ENCODE assay signal across 12 mouse cellular contexts in the genomic region with DNA sequence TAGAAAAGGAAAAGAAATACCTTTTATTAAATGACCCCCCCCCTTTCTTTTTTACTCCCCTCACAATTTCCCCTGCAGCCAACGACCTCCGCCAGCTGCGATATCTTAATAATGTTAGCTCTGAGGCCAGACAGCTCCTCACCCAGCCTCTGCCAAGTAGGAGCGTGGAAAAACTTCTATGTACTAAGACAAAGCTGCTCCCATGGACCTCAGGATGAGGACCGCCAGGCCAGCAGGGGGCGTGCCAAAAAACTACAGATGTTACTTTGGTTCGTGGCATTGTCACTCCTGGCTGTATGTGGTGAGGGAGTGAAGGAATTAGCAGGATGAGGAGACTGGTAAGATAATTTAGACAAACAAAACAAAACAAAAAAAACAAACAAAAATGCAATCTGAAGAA.
DNase-seq lines count a peak whose midpoint lies in the region; ATAC-seq and TF ChIP-seq lines count a peak whose summit lies in the region.
"Had no signal": no experiment of that assay in that cellular context is flagged by ENCODE, and none has a peak within 500 bp of the region (broad histone marks: within the 10 kb centered on the region; RNA-seq: fewer than 3 reads in every experiment).

No protein-coding gene starts in this region.

- TF ChIP-seq CTCF in liver, adult 2 months (IDR thresholded peaks at IDR 0.05; ENCODE audit: low read depth, low read length): 0 out of 2 replicates have a peak, but pooled peaks have one; percentile 2
- peak; percentile 30 for TF ChIP-seq CTCF in E14TG2a.4 (conservative IDR thresholded peaks at IDR 0.05; ENCODE audit: low read length)

- no peaks in the 10 kb centered on the region for H3K9me3 ChIP-seq in liver, embryonic 12.5 days (replicated peaks)
- H3K9me3 ChIP-seq in E14TG2a.4 (ENCODE audit: low read length): 0 out of 2 replicates have a peak, but pooled peaks cover 4% of the 10 kb centered on the region
- H3K9me3 ChIP-seq in embryonic facial prominence, embryonic 10.5 days: no peaks in the 10 kb centered on the region

- WGBS in liver, adult 2 months: 82% methylated on average over 7 of the region's 7 CpGs
- 57% methylated on average over 7 of the region's 7 CpGs for WGBS in liver, embryonic 12.5 days (ENCODE audit: insufficient replicate concordance)
- 54% methylated on average over 7 of the region's 7 CpGs for WGBS in embryonic facial prominence, embryonic 10.5 days

- no peak overlapping the region for H3K27ac ChIP-seq in liver, adult 2 months (replicated peaks; ENCODE audit: insufficient read depth, low read depth, low read length)
- no peak overlapping the region for H3K27ac ChIP-seq in liver, embryonic 12.5 days
- H3K27ac ChIP-seq in embryonic facial prominence, embryonic 10.5 days (replicated peaks): peak overlapping the region; percentile 37

- H3K4me1 ChIP-seq in liver, adult 2 months (ENCODE audit: control insufficient read depth, insufficient read depth, low read length): no peaks in the 10 kb centered on the region
- no peaks in the 10 kb centered on the region for H3K4me1 ChIP-seq in liver, embryonic 12.5 days
- H3K4me1 ChIP-seq in E14TG2a.4 (replicated peaks; ENCODE audit: low read depth, low read length): no peaks in the 10 kb centered on the region
- H3K4me1 ChIP-seq in embryonic facial prominence, embryonic 10.5 days: peaks cover 18% of the 10 kb centered on the region

- no peak for TF ChIP-seq POLR2A in liver, adult 2 months (IDR thresholded peaks at IDR 0.05; ENCODE audit: extremely low read depth, insufficient read depth, low read length)

- DNase-seq in gastrocnemius, postnatal 10 days: peak; percentile 6
- no peak for DNase-seq in gastrocnemius, adult 8-10 months (ENCODE audit: low spot score in 2 of 2)
- DNase-seq in liver, adult 2 months (ENCODE audit: extremely low read depth, low read depth, low spot score): no peak
- peak; percentile 54 for DNase-seq in embryonic facial prominence, embryonic 10.5 days (ENCODE audit: low spot score)
- DNase-seq in right cerebral cortex, postnatal 36 days (ENCODE audit: low spot score in 2 of 2): no peak
- DNase-seq: cerebellum, adult 9-10 months; heart, adult 18-20 months; left cerebral cortex, postnatal 4 days had no signal

- H3K36me3 ChIP-seq in liver, adult 2 months (ENCODE audit: control insufficient read depth, insufficient read depth, low read length): no peaks in the 10 kb centered on the region
- H3K36me3 ChIP-seq in liver, embryonic 12.5 days: no peaks in the 10 kb centered on the region
- H3K36me3 ChIP-seq in E14TG2a.4 (ENCODE audit: insufficient read depth, low read length): no peaks in the 10 kb centered on the region
- H3K36me3 ChIP-seq in embryonic facial prominence, embryonic 10.5 days (replicated peaks): no peaks in the 10 kb centered on the region

- no peak overlapping the region for H3K4me2 ChIP-seq in liver, embryonic 12.5 days

- H3K9ac ChIP-seq in liver, adult 2 months (ENCODE audit: low read depth, low read length): no peak overlapping the region
- H3K9ac ChIP-seq in liver, embryonic 12.5 days: no peak overlapping the region

- H3K27me3 ChIP-seq in liver, adult 2 months (ENCODE audit: control insufficient read depth, insufficient read depth, low read length): no peaks in the 10 kb centered on the region
- no peaks in the 10 kb centered on the region for H3K27me3 ChIP-seq in liver, embryonic 12.5 days (replicated peaks)
- no peaks in the 10 kb centered on the region for H3K27me3 ChIP-seq in E14TG2a.4 (ENCODE audit: insufficient read depth, low read length)
- H3K27me3 ChIP-seq in embryonic facial prominence, embryonic 10.5 days (replicated peaks; ENCODE audit: low read depth, poor library complexity, severe bottlenecking): no peaks in the 10 kb centered on the region

- no peak for ATAC-seq in liver, embryonic 12.5 days
- ATAC-seq in cerebellum, adult (ENCODE audit: insufficient number of reproducible peaks, low FRiP score, low TSS enrichment): no peak
- ATAC-seq: inflammation-experienced regulatory T-cells, adult 6 months had no signal

- no peaks in the 10 kb centered on the region for H3K79me2 ChIP-seq in liver, adult 2 months (ENCODE audit: control insufficient read depth, insufficient read depth, low read length)

- H3K4me3 ChIP-seq in liver, adult 2 months (ENCODE audit: insufficient read depth, low read depth, low read length): no peak overlapping the region
- no peak overlapping the region for H3K4me3 ChIP-seq in liver, embryonic 12.5 days
- no peak overlapping the region for H3K4me3 ChIP-seq in E14TG2a.4 (replicated peaks; ENCODE audit: low read length)
- H3K4me3 ChIP-seq in embryonic facial prominence, embryonic 10.5 days: no peak overlapping the region

Comparison
In these comparisons a context has a peak if more than half of its experiments do, and no peak if none do; other contexts are left out.
1. DNase-seq: peak in gastrocnemius, postnatal 10 days (single experiment) and embryonic facial prominence, embryonic 10.5 days (single experiment); none in gastrocnemius, adult 8-10 months (0 of 2), liver, adult 2 months (single experiment) and right cerebral cortex, postnatal 36 days (0 of 2).